Comparison of ENCODE assay signal across 18 mouse cellular contexts in genomic region chr8:32959326-32960064, GRCm38 (mm10).
DNase-seq lines count a peak whose midpoint lies in the region; ATAC-seq lines count a peak whose summit lies in the region.
"Had no signal": no experiment of that assay in that cellular context is flagged by ENCODE, and none has a peak within 500 bp of the region (broad histone marks: within the 10 kb centered on the region; RNA-seq: fewer than 3 reads in every experiment).

No protein-coding gene starts in this region.

- no peak overlapping the region for H3K4me3 ChIP-seq in forebrain, embryonic 13.5 days
- H3K4me3 ChIP-seq in hindbrain, embryonic 13.5 days: no peak overlapping the region
- no peak overlapping the region for H3K4me3 ChIP-seq in midbrain, embryonic 16.5 days (ENCODE audit: low read depth, low read length)
- H3K4me3 ChIP-seq: embryonic facial prominence, embryonic 13.5 days; heart, embryonic 10.5 days; layer of hippocampus, adult 2 months; left cerebral cortex, adult 2 months; limb, embryonic 10.5 days had no signal

- H3K9me3 ChIP-seq in forebrain, embryonic 13.5 days (replicated peaks): peaks cover 7% of the 10 kb centered on the region; the same call in 1 of the 2 replicates
- H3K9me3 ChIP-seq in hindbrain, embryonic 13.5 days: 0 out of 2 replicates have a peak, but pooled peaks cover 4% of the 10 kb centered on the region
- H3K9me3 ChIP-seq in midbrain, embryonic 16.5 days (replicated peaks; ENCODE audit: control insufficient read depth, low read length, poor library complexity, severe bottlenecking): no peaks in the 10 kb centered on the region; the same call in 1 of the 2 replicates
- H3K9me3 ChIP-seq: limb, embryonic 10.5 days had no signal

- peaks cover 19% of the 10 kb centered on the region for H3K4me1 ChIP-seq in forebrain, embryonic 13.5 days
- H3K4me1 ChIP-seq in hindbrain, embryonic 13.5 days (replicated peaks): no peaks in the 10 kb centered on the region
- no peaks in the 10 kb centered on the region for H3K4me1 ChIP-seq in midbrain, embryonic 16.5 days (ENCODE audit: control insufficient read depth, insufficient read depth, low read length)
- H3K4me1 ChIP-seq: embryonic facial prominence, embryonic 13.5 days; heart, embryonic 10.5 days; limb, embryonic 10.5 days had no signal

- no peak overlapping the region for H3K9ac ChIP-seq in forebrain, embryonic 13.5 days
- no peak overlapping the region for H3K9ac ChIP-seq in hindbrain, embryonic 13.5 days
- H3K9ac ChIP-seq in midbrain, embryonic 16.5 days (ENCODE audit: low read depth, low read length): no peak overlapping the region
- H3K9ac ChIP-seq: embryonic facial prominence, embryonic 13.5 days; liver, postnatal 0 days had no signal

- H3K27me3 ChIP-seq in forebrain, embryonic 13.5 days: no peaks in the 10 kb centered on the region
- H3K27me3 ChIP-seq in hindbrain, embryonic 13.5 days: no peaks in the 10 kb centered on the region
- H3K27me3 ChIP-seq in midbrain, embryonic 16.5 days (ENCODE audit: control insufficient read depth, insufficient read depth, low read depth, low read length): no peaks in the 10 kb centered on the region
- H3K27me3 ChIP-seq: embryonic facial prominence, embryonic 13.5 days had no signal

- H3K27ac ChIP-seq in forebrain, embryonic 13.5 days: peak overlapping the region; percentile 80
- H3K27ac ChIP-seq in hindbrain, embryonic 13.5 days: no peak overlapping the region
- no peak overlapping the region for H3K27ac ChIP-seq in midbrain, embryonic 16.5 days (ENCODE audit: low read length)
- H3K27ac ChIP-seq: embryonic facial prominence, embryonic 13.5 days; heart, embryonic 10.5 days; layer of hippocampus, adult 2 months; left cerebral cortex, adult 2 months; limb, embryonic 10.5 days had no signal

- H3K4me2 ChIP-seq in forebrain, embryonic 13.5 days: no peak overlapping the region
- H3K4me2 ChIP-seq in hindbrain, embryonic 13.5 days: no peak overlapping the region
- no peak overlapping the region for H3K4me2 ChIP-seq in midbrain, embryonic 16.5 days (ENCODE audit: low read length)
- H3K4me2 ChIP-seq: embryonic facial prominence, embryonic 13.5 days had no signal

- ATAC-seq in forebrain, embryonic 13.5 days: peak; percentile 94
- peak; percentile 73; the same call in 1 of the 2 replicates for ATAC-seq in hindbrain, embryonic 13.5 days (ENCODE audit: low FRiP score)
- ATAC-seq in midbrain, embryonic 16.5 days: peak; percentile 86
- ATAC-seq: liver, postnatal 0 days had no signal

- WGBS in forebrain, embryonic 13.5 days: 41% methylated on average over 12 of the region's 12 CpGs
- WGBS in hindbrain, embryonic 13.5 days: 67% methylated on average over 12 of the region's 12 CpGs
- WGBS in midbrain, embryonic 16.5 days: 51% methylated on average over 12 of the region's 12 CpGs

- H3K36me3 ChIP-seq in forebrain, embryonic 13.5 days (ENCODE audit: poor library complexity, severe bottlenecking): no peaks in the 10 kb centered on the region
- H3K36me3 ChIP-seq in hindbrain, embryonic 13.5 days: no peaks in the 10 kb centered on the region
- H3K36me3 ChIP-seq in midbrain, embryonic 16.5 days (ENCODE audit: control insufficient read depth, insufficient read depth, low read length): no peaks in the 10 kb centered on the region
- H3K36me3 ChIP-seq: embryonic facial prominence, embryonic 13.5 days; heart, embryonic 10.5 days; limb, embryonic 10.5 days had no signal

- peak; percentile 4 for DNase-seq in layer of hippocampus, adult 9-11 months
- DNase-seq in layer of hippocampus, postnatal 25 days (ENCODE audit: extremely low spot score in 1 of 2, low spot score in 1 of 2): no peak
- no peak for DNase-seq in left cerebral cortex, adult 18-20 months (ENCODE audit: low spot score in 2 of 2)
- no peak for DNase-seq in urinary bladder, postnatal 25 days (ENCODE audit: low spot score)
- DNase-seq: cerebellum, adult 9-11 months; kidney, adult 11 months; kidney, postnatal 10 days; liver, postnatal 0 days; lung, postnatal 10 days; spleen, adult 18-20 months had no signal
